Mouse (Mus musculus) stomach, postnatal 0 days (tissue): ENCODE measurements at regions not wholly inside any gene's neighbourhood (a gene's known extent, or its start where the extent isn't known, plus 50 kb on each side); places are given as distances from the start of the nearest gene placed in this dataset.

ENCODE experiments used
- ATAC-seq: fragments of 200-750 bp; cut with Nextera tagmentation; 2 replicates; pipeline ENCODE4 v1.8.0; 2017; ENCODE audit not compliant: low FRiP score, low TSS enrichment
- DNase-seq: peaks from one replicate; pipeline ENCODE4 v3.0.0-alpha.2; 2016; ENCODE audit warnings: low spot score
- H3K27ac ChIP-seq: fragments of 300-500 bp; sonication (generic); replicated peaks from 2 replicates; pipeline ENCODE4 v1.5.1; 2014; ENCODE audit warnings: mild to moderate bottlenecking, control low read depth
- H3K27me3 ChIP-seq: fragments of 300-500 bp; sonication (generic); 2 replicates; pipeline ENCODE4 v1.6.1; 2014; ENCODE audit warnings: low read length; ENCODE audit not compliant: control insufficient read depth, insufficient read depth
- H3K36me3 ChIP-seq: fragments of 300-500 bp; sonication (generic); 2 replicates; pipeline ENCODE4 v1.6.1; 2014; ENCODE audit warnings: low read length, mixed read lengths; ENCODE audit not compliant: control insufficient read depth, insufficient read depth
- H3K4me1 ChIP-seq: fragments of 300-500 bp; sonication (generic); replicated peaks from 2 replicates; pipeline ENCODE4 v1.6.1; 2014; ENCODE audit warnings: antibody characterized with exemption; ENCODE audit not compliant: control insufficient read depth, insufficient read depth
- H3K4me2 ChIP-seq: fragments of 300-500 bp; sonication (generic); replicated peaks from 2 replicates; pipeline ENCODE4 v1.6.1; 2014; ENCODE audit warnings: low read depth, mild to moderate bottlenecking, control low read depth, moderate library complexity
- H3K4me3 ChIP-seq: fragments of 300-500 bp; sonication (generic); 2 replicates; pipeline ENCODE4 v1.5.1; 2014; ENCODE audit warnings: low read depth, low read length, control low read depth
- H3K9ac ChIP-seq: fragments of 300-500 bp; sonication (generic); 2 replicates; pipeline ENCODE4 v1.6.1; 2014; ENCODE audit warnings: mild to moderate bottlenecking, low read length, control low read depth, mixed read lengths
- H3K9me3 ChIP-seq: fragments of 300-500 bp; sonication (generic); 2 replicates; pipeline ENCODE4 v1.6.1; 2016; ENCODE audit warnings: low read length; ENCODE audit not compliant: control insufficient read depth
- CTCF ChIP-seq: IDR thresholded peaks from 2 replicates; pipeline ENCODE4 v1.5.1; 2016; ENCODE audit warnings: antibody characterized with exemption, low read depth, mild to moderate bottlenecking, moderate library complexity
- EP300 ChIP-seq: optimal IDR thresholded peaks from 2 replicates; pipeline ENCODE3; 2016; ENCODE audit warnings: antibody characterized with exemption
- WGBS: fragments of 180-500 bp; shearing (Covaris S2); extraction: QIAGEN DNeasy Blood & Tissue Kit; methylation state at CpG from one replicate; pipeline ENCODE4 v1.1.7; 2014; 5-methylcytosine and 5-hydroxymethylcytosine counted together

- ATAC-seq, result no peak
Measured at GRCm38 (mm10) chr15:94205309-94205893, 259.8 kb downstream of the Adamts20 start.

GRCm38 (mm10) chr15:94190081-94190488 lies 275.1 kb downstream of the Adamts20 start:
- H3K27me3 ChIP-seq, result no peaks in the 10 kb centered on the region
- H3K9ac ChIP-seq, result no peak overlapping the region
- no peaks in the 10 kb centered on the region for H3K4me1 ChIP-seq
- ATAC-seq (no peak), DNase-seq (no peak)
- no peak overlapping the region for H3K27ac ChIP-seq
- WGBS, result 50% methylated on average over 7 of the region's 7 CpGs
- TF ChIP-seq CTCF (no peak), EP300 (no peak)
- H3K4me3 ChIP-seq, result no peak overlapping the region
- H3K9me3 ChIP-seq, result no peaks in the 10 kb centered on the region
- no peak overlapping the region for H3K4me2 ChIP-seq
- H3K36me3 ChIP-seq, result no peaks in the 10 kb centered on the region

More at GRCm38 (mm10) chr15:94205309-94205893, 259.8 kb downstream of the Adamts20 start:
- WGBS, result 61% methylated on average over 11 of the region's 11 CpGs
- Histone ChIP-seq H3K27me3 (no peaks in the 10 kb centered on the region), H3K36me3 (no peaks in the 10 kb centered on the region), H3K4me3 (no peak overlapping the region), H3K4me1 (no peaks in the 10 kb centered on the region), H3K9me3 (no peaks in the 10 kb centered on the region), H3K9ac (no peak overlapping the region), H3K4me2 (no peak overlapping the region), H3K27ac (no peak overlapping the region)
- TF ChIP-seq EP300, result no peak
- TF ChIP-seq CTCF, result no peak
- DNase-seq, result no peak

GRCm38 (mm10) chr15:94187588-94187987 lies 277.6 kb downstream of the Adamts20 start:
- no peak overlapping the region for H3K9ac ChIP-seq
- H3K36me3 ChIP-seq, result no peaks in the 10 kb centered on the region
- no peaks in the 10 kb centered on the region for H3K27me3 ChIP-seq
- no peaks in the 10 kb centered on the region for H3K4me1 ChIP-seq
- no peak for DNase-seq
- H3K9me3 ChIP-seq, result no peaks in the 10 kb centered on the region
- WGBS, result 79% methylated on average over 4 of the region's 4 CpGs
- ATAC-seq, result no peak
- TF ChIP-seq EP300 (no peak), CTCF (no peak)
- no peak overlapping the region for H3K4me3 ChIP-seq
- no peak overlapping the region for H3K27ac ChIP-seq
- H3K4me2 ChIP-seq, result no peak overlapping the region

- H3K27me3 ChIP-seq, result no peaks in the 10 kb centered on the region
- no peaks in the 10 kb centered on the region for H3K36me3 ChIP-seq
- H3K4me3 ChIP-seq, result no peak overlapping the region
- no peak for ATAC-seq
- H3K27ac ChIP-seq, result no peak overlapping the region
- no peaks in the 10 kb centered on the region for H3K9me3 ChIP-seq
- H3K9ac ChIP-seq, result no peak overlapping the region
- no peaks in the 10 kb centered on the region for H3K4me1 ChIP-seq
- DNase-seq, result no peak
- WGBS, result 92% methylated on average over 6 of the region's 6 CpGs
- no peak overlapping the region for H3K4me2 ChIP-seq
- TF ChIP-seq EP300 (no peak), CTCF (no peak)
Measured at GRCm38 (mm10) chr15:94183663-94184375, 281.4 kb downstream of the Adamts20 start.

- H3K4me1 ChIP-seq, result no peaks in the 10 kb centered on the region
- DNase-seq, result no peak
- H3K4me3 ChIP-seq, result no peak overlapping the region
- WGBS, result 52% methylated on average over 7 of the region's 7 CpGs
- no peak for ATAC-seq
- no peaks in the 10 kb centered on the region for H3K36me3 ChIP-seq
- no peak overlapping the region for H3K27ac ChIP-seq
- no peaks in the 10 kb centered on the region for H3K9me3 ChIP-seq
- no peak overlapping the region for H3K9ac ChIP-seq
- no peak overlapping the region for H3K4me2 ChIP-seq
- H3K27me3 ChIP-seq, result no peaks in the 10 kb centered on the region
- TF ChIP-seq CTCF (no peak), EP300 (no peak)
Measured at GRCm38 (mm10) chr15:94174083-94174482, 291.1 kb downstream of the Adamts20 start.

GRCm38 (mm10) chr15:94160806-94161205 lies 304.4 kb downstream of the Adamts20 start:
- TF ChIP-seq EP300, result no peak
- no peak for TF ChIP-seq CTCF
- no peaks in the 10 kb centered on the region for H3K4me1 ChIP-seq
- no peak overlapping the region for H3K4me2 ChIP-seq
- no peak overlapping the region for H3K4me3 ChIP-seq
- no peak overlapping the region for H3K27ac ChIP-seq
- no peak overlapping the region for H3K9ac ChIP-seq
- DNase-seq (no peak), ATAC-seq (no peak)
- no peaks in the 10 kb centered on the region for H3K27me3 ChIP-seq
- 64% methylated on average over 4 of the region's 4 CpGs for WGBS
- H3K36me3 ChIP-seq, result no peaks in the 10 kb centered on the region
- H3K9me3 ChIP-seq, result no peaks in the 10 kb centered on the region
